Mouse (Mus musculus): ENCODE data around the gene Arfgap3. TPM values are rescaled to one million over a fixed set of nuclear protein-coding genes. Genes with fewer than 3 reads are reported as not detected.
"Not testable (repeated sequence)": the region's sequence is repeated elsewhere in the genome, so short reads cannot be mapped to it uniquely, and the experiment has no call there.

Gene Arfgap3
- total RNA-seq, 4 experiments from 2014 or later: 4.4 to 5.2 (median 4.8) TPM

DNA sequence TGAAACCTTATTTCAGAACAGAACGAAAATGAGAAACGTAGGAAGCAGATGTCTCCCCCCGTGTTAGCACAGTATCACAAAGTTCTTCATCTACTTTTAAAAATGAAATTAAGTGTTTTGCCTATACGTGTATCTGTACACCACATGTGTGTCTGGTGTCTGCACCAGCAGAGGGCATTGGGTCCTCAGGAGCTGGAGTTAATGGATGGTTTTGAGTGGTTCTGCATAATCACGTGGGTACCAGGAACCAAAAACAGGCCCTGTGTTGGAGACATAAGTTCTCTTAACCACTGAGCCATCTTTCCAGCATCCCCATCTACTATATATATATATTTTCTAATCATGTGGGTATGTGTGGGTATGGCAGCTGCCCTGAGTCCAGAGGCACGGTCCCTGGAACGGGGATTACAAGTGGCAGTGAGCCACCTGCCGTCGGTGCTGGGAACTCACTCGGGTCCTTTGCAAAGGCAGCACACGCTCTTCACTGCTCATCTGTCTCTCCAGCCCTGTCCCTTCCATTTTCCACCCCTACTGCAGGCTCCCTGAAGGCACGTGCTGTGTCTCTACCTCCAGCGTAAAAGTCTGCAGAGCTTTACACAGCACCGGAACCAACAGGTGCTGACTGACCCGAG lies 4.0 kb downstream of the Arfgap3 start:
- DNase-seq (ENCODE audit: low spot score in 2 of 2): no peak

DNA sequence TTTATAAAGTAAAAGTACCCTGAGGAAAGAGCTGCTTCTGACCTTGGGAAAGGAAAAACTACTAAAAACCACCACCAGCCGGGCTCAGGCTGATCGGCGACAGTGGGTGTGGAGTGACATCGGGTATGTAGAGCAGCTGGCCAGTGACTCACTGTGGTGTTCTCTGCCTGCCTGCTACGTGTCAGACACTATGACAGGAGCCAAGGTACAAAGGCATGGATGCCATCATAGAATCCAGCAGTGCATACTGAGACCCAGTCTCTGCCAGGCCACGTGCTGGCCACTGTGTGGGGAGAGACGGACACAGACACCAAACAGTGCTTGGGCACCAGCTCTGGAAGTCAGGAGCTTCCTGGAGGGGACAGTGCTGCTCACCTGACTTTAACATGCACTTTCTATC lies 5.1 kb downstream of the Arfgap3 start:
- peak in 1 of 2 experiments; percentile 17 for DNase-seq (ENCODE audit: low spot score in 2 of 2)

DNA sequence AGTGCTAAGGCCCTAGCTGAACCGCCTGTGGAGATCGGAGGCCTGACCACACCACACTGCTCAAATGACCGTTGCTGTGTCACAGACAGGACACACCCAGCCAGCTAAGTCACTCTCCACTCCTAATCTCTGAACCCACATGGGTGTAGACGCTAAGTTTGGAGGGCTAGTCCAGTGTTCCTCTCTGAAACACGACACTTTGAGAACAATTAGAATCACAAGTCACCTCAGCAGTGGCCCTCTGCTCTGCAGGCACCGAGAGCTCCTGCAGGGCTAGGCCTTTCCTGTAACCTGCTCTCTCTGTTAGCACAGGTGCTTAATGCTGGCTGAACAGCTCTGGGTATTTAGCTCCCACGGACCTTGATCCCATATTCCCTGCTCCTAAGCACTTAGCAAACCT lies 5.9 kb downstream of the Arfgap3 start:
- peak in 1 of 2 experiments; percentile 38 for DNase-seq (ENCODE audit: low spot score in 2 of 2)

DNA sequence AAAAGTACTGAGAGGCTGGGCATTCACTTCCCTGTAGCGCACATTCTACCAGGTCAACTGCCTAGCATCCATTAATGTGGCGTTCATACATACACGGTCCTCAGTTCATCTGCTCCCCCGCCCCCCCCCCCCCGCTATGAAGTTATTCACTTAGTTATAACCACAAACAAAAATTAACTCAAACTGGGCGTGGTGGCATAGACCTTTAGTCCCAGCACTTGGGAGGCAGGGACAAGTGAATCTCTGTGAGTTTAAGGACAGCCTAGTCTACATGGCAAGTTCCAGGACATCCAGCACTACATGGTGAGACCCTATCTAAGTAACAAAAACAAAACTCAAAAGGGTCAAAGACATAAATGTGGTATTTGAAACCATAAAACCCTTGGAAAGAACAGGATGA lies 11.1 kb downstream of the Arfgap3 start:
- DNase-seq (ENCODE audit: low spot score in 2 of 2): no peak

DNA sequence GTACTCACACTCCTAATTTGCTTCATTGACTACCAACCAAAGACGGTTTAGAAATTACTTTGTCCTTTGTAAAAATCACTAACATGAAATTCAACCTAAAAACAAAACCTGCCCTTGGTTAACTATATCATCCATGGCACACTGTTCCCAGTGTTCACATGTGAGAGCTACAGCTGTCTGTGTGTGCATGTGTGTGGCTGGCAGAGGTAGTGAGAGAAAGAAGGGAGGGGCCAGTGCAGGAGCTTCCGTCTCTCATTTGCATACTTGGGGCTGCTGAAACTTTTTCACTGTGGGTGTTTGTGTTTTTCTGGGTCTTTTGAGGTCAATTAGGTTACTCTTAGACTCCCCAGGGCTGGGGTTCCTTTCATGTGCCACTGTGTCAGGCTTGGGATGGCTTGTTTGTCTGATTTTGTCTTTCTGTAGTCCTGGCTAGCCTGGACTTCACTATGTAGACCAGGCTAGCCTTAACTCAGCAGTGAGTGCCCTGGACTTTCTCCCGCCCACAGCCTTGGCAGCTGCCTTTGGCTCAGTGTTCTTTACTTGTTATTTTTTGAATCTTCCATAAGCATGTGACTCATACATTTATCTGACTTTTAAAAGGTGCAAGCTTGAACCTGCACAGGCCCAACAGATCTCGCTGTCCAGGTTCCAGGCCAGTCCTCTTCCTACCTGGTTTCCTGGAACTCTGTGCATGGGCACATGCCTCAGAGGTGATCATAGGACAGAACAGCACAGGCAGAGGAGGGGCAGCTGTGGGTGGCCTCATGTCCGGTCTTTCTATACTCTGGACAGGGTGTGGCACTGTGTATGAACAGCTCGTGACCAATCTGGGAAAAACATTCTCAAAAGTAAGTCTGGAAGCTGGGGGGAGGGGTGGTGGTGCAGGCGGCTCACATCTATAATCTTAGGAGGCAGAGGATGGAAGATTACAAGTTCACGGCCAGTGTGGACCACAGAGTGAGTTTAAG lies 11.9 kb downstream of the Arfgap3 start:
- no peak for DNase-seq (ENCODE audit: low spot score in 2 of 2)

DNA sequence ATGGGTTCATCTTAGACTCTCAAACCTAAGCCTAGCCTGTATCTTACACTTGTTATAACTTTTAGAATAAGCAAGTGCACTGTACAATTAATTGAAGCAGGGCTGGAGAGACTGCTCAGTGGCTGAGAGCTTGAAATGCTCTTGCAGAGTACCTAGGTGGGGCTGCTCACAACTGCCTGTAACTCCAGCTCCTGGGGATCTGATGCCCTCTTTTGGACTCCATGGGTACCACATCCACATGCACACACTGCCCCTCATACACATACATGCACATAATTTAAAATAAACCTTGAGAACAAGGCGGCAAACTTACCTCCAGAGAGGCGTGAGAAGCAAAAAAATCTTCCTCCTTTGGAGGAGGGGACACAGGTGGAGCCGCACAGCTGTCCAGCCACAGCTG lies 17.7 kb downstream of the Arfgap3 start:
- DNase-seq (ENCODE audit: low spot score in 2 of 2): no peak

DNA sequence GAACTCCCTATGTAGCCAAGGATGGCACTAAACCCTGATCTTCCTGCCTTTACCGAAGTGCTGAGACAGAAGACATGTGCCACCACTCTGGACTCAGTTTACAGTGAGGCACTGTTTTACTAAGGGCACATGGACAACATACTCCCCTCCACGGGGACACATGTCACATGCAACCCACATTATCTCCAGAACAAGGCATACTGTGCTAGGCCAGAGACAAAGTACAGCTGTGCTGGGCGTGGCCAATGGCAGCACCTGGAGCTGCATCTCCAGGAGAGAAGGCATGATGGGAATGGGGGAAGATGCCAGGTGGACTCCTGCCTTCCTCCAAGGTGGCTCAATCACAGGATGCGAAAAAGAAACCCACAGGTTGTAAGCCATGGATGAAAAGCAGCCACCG lies 21.1 kb downstream of the Arfgap3 start:
- DNase-seq (ENCODE audit: low spot score in 2 of 2): no peak

DNA sequence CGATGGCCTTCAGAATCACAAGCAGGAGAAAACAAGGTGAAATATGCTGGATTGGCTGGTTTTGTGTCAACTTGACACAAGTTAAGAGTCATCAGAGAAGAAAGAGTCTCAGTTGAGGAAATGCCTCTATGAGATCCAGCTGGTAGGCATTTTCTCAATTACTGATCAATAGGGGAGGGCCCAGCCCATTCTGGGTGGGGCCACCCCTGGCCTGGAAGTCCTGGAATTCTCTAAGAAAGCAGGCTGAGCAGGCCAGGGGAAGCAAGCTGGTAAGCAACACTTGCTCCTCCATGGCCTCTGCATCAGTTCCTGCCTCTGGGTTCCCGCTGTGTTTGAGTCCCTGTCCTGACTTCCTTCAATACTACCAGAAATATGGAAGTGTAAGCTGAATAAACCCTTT lies 27.0 kb downstream of the Arfgap3 start:
- no peak for DNase-seq (ENCODE audit: low spot score in 2 of 2)

DNA sequence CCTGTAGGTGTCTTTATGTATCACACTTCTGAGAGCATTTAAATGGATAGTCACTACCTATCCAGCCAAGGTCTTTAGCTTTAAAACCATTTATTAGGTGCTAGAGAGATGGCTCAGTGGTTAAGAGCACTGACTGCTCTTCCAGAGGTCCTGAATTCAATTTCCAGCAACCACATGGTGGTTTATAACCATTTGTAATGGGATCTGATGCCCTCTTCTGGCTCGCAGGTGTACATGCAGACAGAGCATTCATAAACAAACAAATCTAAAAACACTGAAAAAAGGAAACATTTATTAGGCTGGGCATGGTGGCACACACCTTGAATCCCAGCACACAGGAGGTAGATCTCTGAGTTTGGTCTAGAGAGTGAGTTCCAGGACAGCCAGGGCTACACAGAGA lies 35.1 kb downstream of the Arfgap3 start:
- no peak for DNase-seq (ENCODE audit: low spot score in 2 of 2)

DNA sequence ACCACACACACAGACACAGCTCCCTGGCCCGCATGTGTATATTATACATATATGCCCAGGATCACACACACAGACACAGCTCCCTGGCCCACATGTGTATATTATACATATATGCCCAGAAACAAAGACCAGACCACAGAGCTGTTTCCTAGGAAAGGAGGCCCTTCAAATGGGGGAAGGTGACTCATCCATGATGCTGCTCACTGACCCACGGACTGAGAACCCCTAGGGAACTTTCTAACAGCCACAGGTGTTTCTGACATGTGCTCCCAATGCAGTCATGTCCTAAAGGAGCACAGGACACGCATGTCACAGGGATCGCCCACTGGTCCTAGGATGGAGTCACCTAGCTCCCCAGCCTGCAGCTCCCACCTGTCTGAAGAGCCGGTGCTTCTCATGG lies 40.2 kb downstream of the Arfgap3 start:
- no peak for DNase-seq (ENCODE audit: low spot score in 2 of 2)

DNA sequence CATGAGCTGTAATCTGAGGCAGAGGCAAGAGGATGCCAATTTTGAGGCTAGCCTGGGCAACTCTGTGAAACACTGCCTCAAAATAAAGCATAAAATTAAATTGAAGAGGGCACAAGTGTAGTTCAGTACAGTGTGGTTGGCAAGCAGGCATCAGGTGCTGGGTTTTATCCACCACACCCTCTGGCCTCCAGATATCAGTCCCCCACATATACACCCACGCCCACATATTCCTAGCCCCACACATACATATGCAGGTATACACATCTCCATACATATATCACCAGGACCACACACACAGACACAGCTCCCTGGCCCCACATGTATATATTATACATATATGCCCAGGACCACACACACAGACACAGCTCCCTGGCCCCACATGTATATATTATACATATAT lies 41.3 kb downstream of the Arfgap3 start:
- DNase-seq (ENCODE audit: low spot score in 2 of 2): not testable (repeated sequence)

DNA sequence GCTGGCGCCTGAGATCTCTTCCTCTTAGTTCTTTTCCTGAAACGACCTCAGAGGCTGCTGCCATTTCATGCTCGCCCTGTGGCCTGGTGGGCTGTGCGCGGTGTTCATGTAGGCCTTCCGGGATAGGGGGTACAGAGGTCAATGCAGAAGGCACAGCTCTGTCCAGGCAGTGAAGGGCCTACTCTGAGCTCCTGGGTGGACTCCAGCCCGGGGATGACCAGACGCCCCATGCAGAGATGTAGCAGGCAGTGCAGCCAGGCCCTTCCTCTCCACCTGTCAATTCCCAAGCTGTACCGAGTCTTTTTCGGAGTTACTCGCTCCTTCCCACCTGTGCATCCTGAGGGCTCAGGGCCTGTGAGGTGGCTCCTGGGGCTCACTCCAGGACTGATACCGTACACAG lies 43.9 kb downstream of the Arfgap3 start:
- DNase-seq (ENCODE audit: low spot score in 2 of 2): no peak

DNA sequence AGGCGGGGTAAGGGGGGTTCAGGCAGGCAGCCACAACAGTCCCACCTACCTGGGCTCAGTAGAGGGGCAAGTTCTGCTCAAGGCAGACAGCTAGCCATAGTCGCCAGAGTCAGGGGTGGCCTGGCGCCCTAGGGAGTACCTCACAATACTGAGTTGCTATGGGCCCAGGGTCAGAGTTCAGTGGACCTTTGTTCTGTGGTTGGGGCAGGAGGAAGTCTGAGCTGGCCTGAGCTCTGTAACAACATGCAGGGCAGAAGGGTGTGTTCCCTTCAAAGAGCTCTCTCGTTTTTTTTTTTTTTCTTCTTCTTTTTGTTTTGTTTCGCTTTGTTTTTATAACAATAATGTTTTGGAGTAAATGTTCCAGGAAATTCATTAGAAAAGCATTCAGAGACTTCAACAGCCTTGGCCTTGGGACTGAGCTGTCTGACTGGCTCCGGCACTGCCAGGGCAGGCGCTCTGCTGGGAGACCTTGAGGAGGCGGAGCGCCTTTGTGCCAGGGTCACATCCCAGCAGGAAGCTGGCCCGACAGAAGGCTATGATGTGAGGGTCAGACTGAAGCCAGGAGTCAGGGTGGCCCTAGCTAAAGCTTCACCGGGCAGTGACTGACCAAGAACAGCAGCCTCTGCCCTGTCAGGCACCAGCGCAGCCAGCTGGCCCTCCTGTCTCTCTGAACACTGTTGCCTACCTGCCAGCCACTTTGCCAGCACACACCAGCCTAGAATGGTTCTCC lies 44.7 kb downstream of the Arfgap3 start:
- no peak for DNase-seq (ENCODE audit: low spot score in 2 of 2)

DNA sequence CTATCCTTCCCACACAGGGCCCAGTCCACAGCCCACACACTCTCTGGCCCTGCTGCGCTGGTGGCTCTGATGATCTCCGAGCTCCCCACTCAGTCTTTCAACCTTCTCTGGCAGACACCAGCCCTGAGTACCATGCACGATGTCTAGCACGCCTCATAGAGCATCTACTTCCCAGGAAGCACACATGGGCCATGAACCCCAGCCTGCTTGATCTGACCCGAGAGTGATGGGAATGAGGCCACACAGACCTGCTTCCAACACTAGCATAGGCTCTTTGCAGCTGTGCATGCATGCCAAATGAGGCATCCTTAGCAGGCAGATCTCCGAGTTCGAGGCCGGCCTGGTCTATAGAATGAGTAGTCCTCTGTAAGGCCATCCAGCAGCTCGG lies 45.2 kb downstream of the Arfgap3 start:
- no peak for DNase-seq (ENCODE audit: low spot score in 2 of 2)

DNA sequence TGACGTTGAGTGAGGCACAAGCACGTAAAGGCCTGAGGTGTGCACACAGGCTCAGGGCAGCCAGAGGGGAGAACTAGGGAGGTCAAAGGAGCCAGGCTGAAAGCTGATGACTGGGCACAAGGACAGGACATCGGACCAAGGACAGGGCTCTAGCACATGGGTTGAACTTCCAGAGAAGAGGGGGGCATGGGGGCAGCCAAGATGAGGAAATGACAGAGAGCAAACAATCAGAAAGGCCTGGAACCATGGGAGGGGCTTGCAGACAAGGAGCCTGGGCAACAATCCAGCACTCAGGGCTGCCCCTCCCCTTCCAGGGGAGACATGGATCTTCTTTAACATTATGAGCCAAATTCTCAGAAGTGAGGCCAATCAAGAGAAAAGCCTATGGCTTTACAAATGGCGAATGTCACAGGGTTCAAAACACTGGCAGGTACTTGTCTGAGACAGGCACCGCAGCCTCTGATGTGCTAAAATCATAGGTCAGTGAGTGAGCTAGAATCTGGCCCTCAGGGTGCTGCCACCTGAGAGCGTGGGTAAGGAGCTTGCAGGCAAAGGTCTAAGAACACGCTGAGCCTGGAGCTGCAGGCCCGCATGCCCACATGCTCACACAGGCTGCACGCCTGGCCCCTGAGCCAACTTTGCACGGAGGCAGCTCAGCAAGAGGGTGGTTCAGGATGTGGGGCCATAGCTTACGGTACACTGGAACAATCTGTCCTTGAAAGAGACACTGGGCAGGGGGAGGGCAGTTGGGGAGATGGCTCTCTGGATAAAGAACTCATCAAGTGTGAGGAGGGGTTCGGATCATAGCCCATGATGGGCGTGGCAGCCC lies 46.2 kb downstream of the Arfgap3 start:
- DNase-seq (ENCODE audit: low spot score in 2 of 2): no peak

DNA sequence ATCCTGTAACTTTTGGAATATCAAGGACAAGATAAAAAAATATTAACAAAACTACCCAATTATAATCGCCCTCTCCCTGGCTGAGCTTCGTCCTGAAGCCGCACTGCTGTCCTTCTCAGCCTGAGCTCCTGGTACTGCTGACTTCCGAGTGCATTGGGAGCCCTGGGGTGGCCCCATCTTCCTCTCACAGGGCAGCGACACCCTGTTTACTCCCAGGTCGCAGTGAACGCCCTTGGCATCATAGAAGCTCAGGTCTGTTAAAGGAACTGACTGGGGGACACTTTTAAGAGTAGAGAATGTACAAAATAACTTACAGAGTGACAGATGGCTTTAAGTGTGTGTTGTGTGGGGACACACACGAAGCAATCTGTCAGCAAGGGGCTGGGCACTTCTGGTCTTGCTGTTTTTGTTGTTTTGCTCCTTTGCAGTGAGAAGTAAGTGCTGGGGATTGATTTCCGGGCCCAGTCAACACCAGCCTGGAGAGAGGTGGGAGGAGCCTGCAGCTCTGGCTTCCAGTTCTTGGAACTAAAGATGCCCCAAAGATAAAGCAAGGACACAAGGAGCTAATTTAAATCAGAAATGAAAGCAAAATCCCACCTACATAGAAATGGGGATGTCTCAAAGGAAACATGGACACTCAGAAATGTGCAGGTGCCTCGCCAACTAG lies 50.0 kb downstream of the Arfgap3 start:
- no peak for DNase-seq (ENCODE audit: low spot score in 2 of 2)

DNA sequence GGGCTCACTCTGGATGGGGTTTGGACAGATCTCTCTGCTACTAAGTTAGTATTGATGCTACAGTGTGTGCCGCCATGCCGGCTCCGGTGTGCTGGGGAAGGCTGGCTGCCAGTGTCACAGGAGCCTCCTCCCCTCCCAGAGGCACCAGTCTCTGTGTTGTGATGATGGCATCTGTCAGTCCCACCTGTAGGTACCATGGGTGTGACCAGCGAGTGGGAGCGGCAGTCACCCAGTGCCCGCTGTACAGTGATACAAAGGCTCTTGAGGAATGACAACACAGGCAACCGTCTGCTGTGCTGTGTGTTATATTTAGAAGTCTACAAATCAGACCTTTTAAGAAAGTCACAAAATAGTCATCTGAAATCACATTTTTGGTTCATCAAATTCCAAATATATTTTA lies 50.6 kb downstream of the Arfgap3 start:
- DNase-seq (ENCODE audit: low spot score in 2 of 2): no peak

DNA sequence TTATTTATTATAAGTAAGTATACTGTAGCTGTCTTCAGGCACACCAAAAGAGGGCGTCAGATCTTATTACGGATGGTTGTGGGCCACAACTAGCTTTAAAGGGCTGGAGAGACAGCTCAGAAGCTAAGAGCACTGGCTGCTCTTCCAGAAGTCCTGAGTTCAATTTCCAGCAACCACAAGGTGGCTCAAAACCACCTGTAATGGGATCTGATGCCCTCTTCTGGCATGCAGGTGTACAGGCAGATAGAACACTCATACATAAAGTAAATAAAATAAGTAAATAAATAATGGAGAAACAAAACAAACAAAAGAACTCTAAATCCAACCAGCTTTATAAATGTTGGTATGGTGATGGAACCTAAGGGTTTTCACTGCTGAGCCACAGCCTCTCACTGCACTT lies 51.2 kb downstream of the Arfgap3 start:
- no peak for DNase-seq (ENCODE audit: low spot score in 2 of 2)

DNA sequence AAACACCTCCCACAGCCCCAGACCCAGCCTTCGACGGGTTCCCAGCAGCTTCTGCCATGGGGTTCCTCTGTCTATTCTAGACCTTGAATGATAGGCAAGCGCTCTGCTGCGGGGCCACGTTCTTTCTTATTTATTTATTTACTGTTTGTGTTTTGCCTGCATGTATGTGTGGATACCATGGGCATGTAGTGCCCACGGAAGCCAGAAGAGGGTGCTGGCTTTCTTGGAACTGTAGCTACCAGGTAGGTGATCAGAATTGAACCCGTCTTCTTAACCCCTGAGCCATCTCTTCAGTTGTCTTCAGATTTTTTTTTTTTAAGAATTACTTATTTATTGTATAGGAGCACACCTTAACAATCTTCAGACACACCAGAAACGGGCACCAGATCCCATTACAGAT lies 51.7 kb downstream of the Arfgap3 start:
- DNase-seq (ENCODE audit: low spot score in 2 of 2): no peak

DNA sequence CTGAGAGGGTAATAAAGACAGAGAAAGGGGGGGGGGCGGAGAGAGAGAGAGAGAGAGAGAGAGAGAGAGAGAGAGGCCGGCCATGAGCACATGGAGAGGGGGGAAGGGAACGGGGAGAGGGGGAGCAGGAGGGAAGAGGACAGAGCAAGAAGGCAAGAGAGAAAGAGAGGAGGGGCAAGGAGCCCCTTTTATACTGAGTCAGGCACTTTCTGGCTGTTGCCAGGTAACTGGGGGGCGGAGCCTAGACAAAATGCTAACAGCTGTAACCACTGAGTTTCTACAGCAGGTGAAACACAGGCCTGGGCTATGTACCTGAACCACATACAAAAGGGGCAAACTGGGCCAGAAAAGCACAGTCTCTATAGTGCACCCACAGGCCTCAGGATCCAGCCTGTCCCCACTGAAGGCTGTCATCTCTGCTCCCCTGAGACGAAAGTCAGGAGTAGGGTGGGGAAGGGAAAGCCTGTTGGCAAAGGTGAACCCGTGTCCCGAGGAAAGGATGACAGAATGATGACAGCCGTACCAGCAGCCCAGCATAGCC lies 53.2 kb downstream of the Arfgap3 start:
- no peak for DNase-seq (ENCODE audit: low spot score in 2 of 2)
